Mouse (Mus musculus): ENCODE measurements at regions not wholly inside any gene's neighbourhood (a gene's known extent, or its start where the extent isn't known, plus 50 kb on each side); places are given as distances from the start of the nearest gene placed in this dataset.

DNA sequence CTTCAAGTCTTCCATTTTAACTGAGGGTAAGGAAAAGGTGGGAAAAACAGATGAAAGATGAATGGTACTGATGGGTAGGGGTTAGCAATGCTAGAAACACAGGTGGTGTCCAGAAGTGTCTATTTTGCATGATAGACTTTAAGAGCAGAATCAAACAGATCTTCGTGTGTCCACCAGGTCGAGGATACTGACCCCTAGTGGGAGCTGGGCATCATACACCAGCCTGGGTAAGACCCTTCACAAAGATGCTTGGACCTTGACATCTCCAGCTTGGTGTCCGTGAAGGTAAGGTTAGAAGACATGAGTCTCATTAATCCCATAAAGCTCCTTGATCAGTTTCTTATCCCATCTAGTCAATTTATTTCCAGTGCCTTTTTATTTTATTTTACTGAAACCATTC, 132.9 kb upstream of the Fstl4 start:
- Histone ChIP-seq H3K4me1 (ENCODE audit: control insufficient read depth, insufficient read depth, low read depth, low read length) (peaks cover 9% of the 10 kb centered on the region; the same call in 1 of the 2 replicates), H3K4me3 (ENCODE audit: low read length) (no peak overlapping the region), H3K4me2 (ENCODE audit: low read length) (no peak overlapping the region), H3K27ac (ENCODE audit: low read depth, low read length) (no peak overlapping the region), H3K9ac (ENCODE audit: low read depth, low read length) (no peak overlapping the region), H3K9me3 (ENCODE audit: control insufficient read depth, low read length) (no peaks in the 10 kb centered on the region), H3K27me3 (replicated peaks; ENCODE audit: control insufficient read depth, insufficient read depth, low read length) (no peaks in the 10 kb centered on the region), H3K36me3 (ENCODE audit: control insufficient read depth, insufficient read depth, low read length) (no peaks in the 10 kb centered on the region)
- WGBS: 63% methylated on average over 3 of the region's 3 CpGs
- ATAC-seq: no peak

DNA sequence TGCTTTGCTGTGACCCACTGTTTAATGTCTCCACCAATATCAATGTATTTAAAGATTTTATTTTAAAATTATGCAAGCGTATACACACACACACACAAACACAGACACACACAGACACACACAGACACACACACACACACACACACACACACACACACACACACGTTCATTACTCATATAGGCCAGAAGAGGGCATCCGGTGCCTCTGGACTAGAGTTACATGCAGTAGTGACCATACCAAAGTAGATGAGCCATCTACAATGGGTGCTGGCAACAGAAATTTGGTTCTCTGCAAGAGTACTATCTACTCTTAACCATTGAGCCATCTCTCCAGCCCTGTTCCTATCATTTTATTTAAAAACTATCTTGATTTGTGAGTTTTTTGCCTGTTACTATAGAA, 130.2 kb upstream of the Fstl4 start:
- Histone ChIP-seq H3K4me3 (ENCODE audit: low read length) (no peak overlapping the region), H3K4me2 (ENCODE audit: low read length) (no peak overlapping the region), H3K27me3 (replicated peaks; ENCODE audit: control insufficient read depth, insufficient read depth, low read length) (no peaks in the 10 kb centered on the region), H3K9ac (ENCODE audit: low read depth, low read length) (no peak overlapping the region), H3K4me1 (ENCODE audit: control insufficient read depth, insufficient read depth, low read depth, low read length) (peaks cover 9% of the 10 kb centered on the region; the same call in 1 of the 2 replicates), H3K9me3 (ENCODE audit: control insufficient read depth, low read length) (no peaks in the 10 kb centered on the region), H3K36me3 (ENCODE audit: control insufficient read depth, insufficient read depth, low read length) (no peaks in the 10 kb centered on the region), H3K27ac (ENCODE audit: low read depth, low read length) (no peak overlapping the region)
- 78% methylated on average over 3 of the region's 3 CpGs for WGBS
- ATAC-seq: no peak

DNA sequence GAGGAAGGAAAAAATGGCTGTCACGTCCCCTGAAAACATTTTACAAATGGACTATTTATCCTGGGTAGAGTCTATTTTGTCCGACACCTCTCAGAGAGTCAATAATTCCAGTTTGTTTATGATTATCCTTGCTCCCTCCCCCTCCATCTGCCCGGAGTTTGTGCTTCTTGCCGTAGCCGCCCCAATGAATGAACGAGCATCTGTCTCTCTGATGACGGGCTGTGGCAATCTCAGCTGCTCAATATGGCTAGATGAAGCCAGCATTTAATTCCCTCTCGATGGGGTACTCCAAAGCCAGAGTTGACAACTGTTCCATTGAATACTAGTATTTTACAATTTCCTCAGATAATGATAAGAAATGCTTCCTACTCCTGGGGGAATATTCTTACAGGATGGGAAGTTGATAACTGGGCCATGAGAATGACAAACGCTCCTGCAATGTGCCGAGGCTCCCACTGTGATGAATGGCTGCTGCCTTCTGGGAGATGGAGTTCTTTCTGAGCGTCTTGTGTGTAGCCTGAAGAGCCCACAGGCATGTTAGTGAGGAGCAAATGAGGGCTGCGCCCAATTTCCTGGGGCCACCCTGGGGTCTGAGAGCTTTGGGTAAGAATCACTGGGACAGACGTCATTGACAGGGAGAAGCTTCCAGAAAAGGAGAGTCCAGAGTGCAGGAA, 128.6 kb upstream of the Fstl4 start:
- H3K9me3 ChIP-seq (ENCODE audit: control insufficient read depth, low read length): no peaks in the 10 kb centered on the region
- no peak overlapping the region for H3K4me3 ChIP-seq (ENCODE audit: low read length)
- 0 out of 2 replicates have a peak overlapping the region, but pooled peaks have one; percentile 5 for H3K4me2 ChIP-seq (ENCODE audit: low read length)
- no peaks in the 10 kb centered on the region; the same call in 1 of the 2 replicates for H3K27me3 ChIP-seq (replicated peaks; ENCODE audit: control insufficient read depth, insufficient read depth, low read length)
- H3K4me1 ChIP-seq (ENCODE audit: control insufficient read depth, insufficient read depth, low read depth, low read length): peaks cover 13% of the 10 kb centered on the region; the same call in 1 of the 2 replicates
- no peaks in the 10 kb centered on the region for H3K36me3 ChIP-seq (ENCODE audit: control insufficient read depth, insufficient read depth, low read length)
- H3K9ac ChIP-seq (ENCODE audit: low read depth, low read length): no peak overlapping the region
- 43% methylated on average over 13 of the region's 13 CpGs for WGBS
- H3K27ac ChIP-seq (ENCODE audit: low read depth, low read length): no peak overlapping the region
- peak; percentile 27; the same call in 1 of the 2 replicates for ATAC-seq

GRCm38 (mm10) chr11:52638939-52639338, 125.5 kb upstream of the Fstl4 start:
- WGBS: 100% methylated on average over 1 of the region's 1 CpGs
- Histone ChIP-seq H3K36me3 (ENCODE audit: control insufficient read depth, insufficient read depth, low read length) (no peaks in the 10 kb centered on the region), H3K4me3 (ENCODE audit: low read length) (no peak overlapping the region)

GRCm38 (mm10) chr11:52641725-52642338, 122.6 kb upstream of the Fstl4 start:
- Histone ChIP-seq H3K36me3 (ENCODE audit: control insufficient read depth, insufficient read depth, low read length) (no peaks in the 10 kb centered on the region), H3K27me3 (replicated peaks; ENCODE audit: control insufficient read depth, insufficient read depth, low read length) (no peaks in the 10 kb centered on the region; the same call in 1 of the 2 replicates), H3K4me3 (ENCODE audit: low read length) (no peak overlapping the region), H3K9me3 (ENCODE audit: control insufficient read depth, low read length) (no peaks in the 10 kb centered on the region), H3K9ac (ENCODE audit: low read depth, low read length) (no peak overlapping the region), H3K4me1 (ENCODE audit: control insufficient read depth, insufficient read depth, low read depth, low read length) (peaks cover 15% of the 10 kb centered on the region), H3K27ac (ENCODE audit: low read depth, low read length) (no peak overlapping the region), H3K4me2 (ENCODE audit: low read length) (no peak overlapping the region)
- 13% methylated on average over 14 of the region's 14 CpGs for WGBS
- peak; percentile 40 for ATAC-seq

More at GRCm38 (mm10) chr11:52638939-52639338, 125.5 kb upstream of the Fstl4 start:
- Histone ChIP-seq H3K9me3 (ENCODE audit: control insufficient read depth, low read length) (no peaks in the 10 kb centered on the region), H3K27me3 (replicated peaks; ENCODE audit: control insufficient read depth, insufficient read depth, low read length) (no peaks in the 10 kb centered on the region; the same call in 1 of the 2 replicates), H3K9ac (ENCODE audit: low read depth, low read length) (no peak overlapping the region), H3K4me1 (ENCODE audit: control insufficient read depth, insufficient read depth, low read depth, low read length) (peaks cover 19% of the 10 kb centered on the region), H3K27ac (ENCODE audit: low read depth, low read length) (no peak overlapping the region), H3K4me2 (ENCODE audit: low read length) (no peak overlapping the region)
- no peak for ATAC-seq

- Histone ChIP-seq H3K9ac (ENCODE audit: low read depth, low read length) (no peak overlapping the region), H3K36me3 (ENCODE audit: control insufficient read depth, insufficient read depth, low read length) (no peaks in the 10 kb centered on the region), H3K4me1 (ENCODE audit: control insufficient read depth, insufficient read depth, low read depth, low read length) (peaks cover 21% of the 10 kb centered on the region), H3K9me3 (ENCODE audit: control insufficient read depth, low read length) (no peaks in the 10 kb centered on the region), H3K27me3 (replicated peaks; ENCODE audit: control insufficient read depth, insufficient read depth, low read length) (no peaks in the 10 kb centered on the region; the same call in 1 of the 2 replicates), H3K4me2 (ENCODE audit: low read length) (no peak overlapping the region), H3K27ac (ENCODE audit: low read depth, low read length) (no peak overlapping the region), H3K4me3 (ENCODE audit: low read length) (no peak overlapping the region)
- 23% methylated on average over 6 of the region's 6 CpGs for WGBS
- ATAC-seq: no peak
Observed at GRCm38 (mm10) chr11:52644081-52644768, 120.2 kb upstream of the Fstl4 start.

GRCm38 (mm10) chr11:52648176-52648839, 116.1 kb upstream of the Fstl4 start:
- Histone ChIP-seq H3K4me3 (ENCODE audit: low read length) (no peak overlapping the region), H3K27ac (ENCODE audit: low read depth, low read length) (no peak overlapping the region), H3K27me3 (replicated peaks; ENCODE audit: control insufficient read depth, insufficient read depth, low read length) (no peaks in the 10 kb centered on the region), H3K9me3 (ENCODE audit: control insufficient read depth, low read length) (no peaks in the 10 kb centered on the region), H3K36me3 (ENCODE audit: control insufficient read depth, insufficient read depth, low read length) (no peaks in the 10 kb centered on the region), H3K4me1 (ENCODE audit: control insufficient read depth, insufficient read depth, low read depth, low read length) (peaks cover 12% of the 10 kb centered on the region), H3K9ac (ENCODE audit: low read depth, low read length) (no peak overlapping the region), H3K4me2 (ENCODE audit: low read length) (no peak overlapping the region)
- no peak for ATAC-seq
- WGBS: 39% methylated on average over 15 of the region's 15 CpGs

DNA sequence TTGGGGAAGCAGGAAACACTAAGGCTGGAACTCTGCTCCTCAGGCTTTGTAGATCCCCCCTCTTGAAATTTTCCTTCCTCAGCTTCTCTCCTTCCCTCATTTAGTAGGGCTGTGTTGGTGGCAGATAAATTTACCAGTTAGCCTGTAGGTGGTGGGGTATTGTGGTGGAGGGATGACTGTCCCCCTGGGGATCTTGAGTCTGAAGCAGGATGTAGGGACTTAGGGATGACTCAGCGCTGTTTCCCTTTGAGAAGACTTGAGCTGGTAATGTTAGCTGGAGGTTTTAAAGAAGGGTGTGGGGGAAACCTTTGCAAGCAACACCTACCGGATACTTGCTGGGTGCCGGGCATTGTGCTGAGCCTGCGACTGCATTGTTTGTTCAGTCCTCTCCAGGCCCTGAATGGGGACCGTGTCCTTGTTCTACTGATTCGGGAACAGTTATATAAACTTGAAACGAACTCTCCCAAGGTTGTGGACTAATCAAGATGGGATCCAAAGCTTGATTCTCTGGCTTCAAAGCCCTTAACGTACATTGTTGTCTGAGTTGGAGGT, 115.5 kb upstream of the Fstl4 start:
- Histone ChIP-seq H3K4me1 (ENCODE audit: control insufficient read depth, insufficient read depth, low read depth, low read length) (peaks cover 11% of the 10 kb centered on the region), H3K27me3 (replicated peaks; ENCODE audit: control insufficient read depth, insufficient read depth, low read length) (no peaks in the 10 kb centered on the region), H3K4me2 (ENCODE audit: low read length) (no peak overlapping the region), H3K4me3 (ENCODE audit: low read length) (no peak overlapping the region), H3K27ac (ENCODE audit: low read depth, low read length) (no peak overlapping the region), H3K9ac (ENCODE audit: low read depth, low read length) (no peak overlapping the region), H3K9me3 (ENCODE audit: control insufficient read depth, low read length) (no peaks in the 10 kb centered on the region), H3K36me3 (ENCODE audit: control insufficient read depth, insufficient read depth, low read length) (no peaks in the 10 kb centered on the region)
- WGBS: 79% methylated on average over 8 of the region's 8 CpGs
- no peak for ATAC-seq
